Mouse (Mus musculus) spleen, adult 2 months (tissue): Measurements from ENCODE around the gene Pi4ka.

ENCODE experiments used
- CTCF ChIP-seq: fragments of 200-500 bp; IDR thresholded peaks from 2 replicates; pipeline ENCODE4 v1.5.1; 2011; ENCODE audit warnings: mild to moderate bottlenecking, inconsistent platforms; ENCODE audit not compliant: insufficient read depth, insufficient read length, insufficient replicate concordance; ENCODE audit errors: extremely low read depth
- POLR2A ChIP-seq: fragments of 200-500 bp; IDR thresholded peaks from 2 replicates; pipeline ENCODE4 v1.6.1; 2011; ENCODE audit warnings: low read depth, low read length, inconsistent platforms

- TF ChIP-seq POLR2A (no peak), CTCF (no peak)
Measured at GRCm38 (mm10) chr16:17261341-17261740, 144.8 kb downstream of the Pi4ka start.
